Mouse (Mus musculus) heart, postnatal 0 days (tissue): ENCODE data around the gene Bcl7c. TPM values are rescaled to one million over a fixed set of nuclear protein-coding genes. Genes with fewer than 3 reads are reported as not detected.

Experiments
- ATAC-seq: fragments of 200-750 bp; cut with Nextera tagmentation; 2 replicates; pipeline ENCODE4 v1.8.0; 2017; ENCODE audit warnings: low read depth, moderate number of reproducible peaks, moderate library complexity; ENCODE audit not compliant: insufficient read depth
- DNase-seq: peaks from one replicate; pipeline ENCODE4 v3.0.0-alpha.2; 2016; ENCODE audit warnings: low spot score
- H3K27ac ChIP-seq: fragments of 300-500 bp; sonication (generic); 2 replicates; pipeline ENCODE4 v1.5.1; 2014; ENCODE audit warnings: low read depth, mild to moderate bottlenecking
- H3K27me3 ChIP-seq: fragments of 300-500 bp; sonication (generic); 2 replicates; pipeline ENCODE4 v1.6.1; 2014; ENCODE audit warnings: low read length, mixed read lengths; ENCODE audit not compliant: control insufficient read depth, insufficient read depth
- H3K36me3 ChIP-seq: fragments of 300-500 bp; sonication (generic); replicated peaks from 2 replicates; pipeline ENCODE4 v1.6.1; 2014; ENCODE audit warnings: low read length, mixed read lengths; ENCODE audit not compliant: control insufficient read depth, insufficient read depth
- H3K4me1 ChIP-seq: fragments of 300-500 bp; sonication (generic); 2 replicates; pipeline ENCODE4 v1.6.1; 2014; ENCODE audit warnings: antibody characterized with exemption; ENCODE audit not compliant: control insufficient read depth, insufficient read depth
- H3K4me2 ChIP-seq: fragments of 300-500 bp; sonication (generic); 2 replicates; pipeline ENCODE4 v1.6.1; 2014; ENCODE audit warnings: low read depth, mild to moderate bottlenecking, low read length, moderate library complexity
- H3K4me3 ChIP-seq: fragments of 300-500 bp; sonication (generic); 2 replicates; pipeline ENCODE4 v1.5.1; 2014; ENCODE audit warnings: low read depth, low read length
- H3K9ac ChIP-seq: fragments of 300-500 bp; sonication (generic); replicated peaks from 2 replicates; pipeline ENCODE4 v1.6.1; 2014; ENCODE audit warnings: low read depth, low read length, mixed read lengths
- H3K9me3 ChIP-seq: fragments of 300-500 bp; sonication (generic); replicated peaks from 2 replicates; pipeline ENCODE4 v1.6.1; 2016; ENCODE audit warnings: low read length; ENCODE audit not compliant: control insufficient read depth
- CTCF ChIP-seq: IDR thresholded peaks from 2 replicates; pipeline ENCODE4 v1.5.1; 2016; ENCODE audit warnings: antibody characterized with exemption, control low read depth, low read depth
- EP300 ChIP-seq: IDR thresholded peaks from 2 replicates; pipeline ENCODE4 v1.6.1; 2016; ENCODE audit warnings: antibody characterized with exemption, low read depth
- WGBS: fragments of 180-500 bp; shearing (Covaris S2); extraction: QIAGEN DNeasy Blood & Tissue Kit; methylation state at CpG from one replicate; pipeline ENCODE4 v1.1.7; 2014; 5-methylcytosine and 5-hydroxymethylcytosine counted together
- polyA plus RNA-seq: library from polyadenylated mRNA; unstranded; fragments of >200 nt; fragmentation: Nextera tagmentation; extraction: Ambion mirVana; gene quantifications from 2 replicates; pipeline ENCODE4 v1.2.1, GENCODE M21; 2015
- total RNA-seq: library from RNA; depleted of rRNA; stranded (reverse); fragments of >200 nt; gene quantifications from 2 replicates; pipeline ENCODE4 v1.2.3, GENCODE M21; 2014; ENCODE audit warnings: low replicate concordance

Bcl7c gene
- total and polyA plus RNA-seq, 2 experiments from 2014 or later = 25.6 to 32.4 TPM

DNA sequence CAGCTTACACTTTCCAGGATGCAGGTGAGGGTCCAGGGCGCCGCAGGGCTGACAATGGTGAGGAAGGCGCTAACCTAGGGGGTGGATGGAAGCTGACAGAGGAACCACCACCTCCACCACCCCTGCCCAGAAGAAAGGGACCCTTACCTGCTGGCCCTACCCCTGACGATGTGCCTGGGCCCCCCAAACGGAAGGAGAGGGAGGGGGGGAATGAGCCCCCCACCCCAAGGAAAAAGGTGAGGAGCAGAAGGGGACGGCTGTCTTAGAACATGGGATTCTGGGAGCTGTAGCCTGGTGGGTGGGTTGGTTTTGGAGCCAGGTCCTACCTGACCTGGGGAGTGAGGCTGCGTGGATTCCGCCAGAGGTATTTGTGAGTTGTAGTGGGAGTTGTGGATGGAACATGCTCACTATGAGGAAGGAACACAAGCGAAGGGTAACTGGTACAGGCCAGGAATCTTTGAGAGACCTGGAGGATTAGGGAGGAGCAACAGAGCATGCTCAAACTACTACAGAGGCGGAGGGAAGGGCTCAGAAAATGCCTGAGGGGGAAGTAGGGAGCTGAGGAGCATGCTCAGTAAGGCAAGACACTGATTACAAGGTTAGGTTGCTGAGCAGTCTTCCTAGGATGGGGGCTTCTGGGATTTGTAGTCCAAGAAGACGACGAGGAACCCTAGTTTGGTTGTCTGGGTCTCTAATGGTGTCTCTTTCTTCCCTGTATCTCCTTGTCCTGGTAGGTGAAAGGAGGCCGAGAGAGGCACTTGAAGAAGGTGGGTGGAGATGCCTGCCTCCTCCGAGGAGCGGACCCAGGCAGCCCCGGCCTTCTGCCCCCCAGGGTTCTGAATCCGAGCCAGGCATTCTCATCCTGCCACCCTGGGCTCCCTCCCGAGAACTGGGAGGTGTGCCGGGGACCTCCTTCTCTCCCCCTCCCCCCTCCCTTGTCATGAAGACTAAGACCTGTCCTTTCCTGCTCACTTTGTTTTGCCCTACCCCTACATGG lies 41.7 kb upstream of the Bcl7c start:
- Histone ChIP-seq H3K4me3 (no peak overlapping the region), H3K4me2 (no peak overlapping the region), H3K27ac (no peak overlapping the region), H3K4me1 (0 out of 2 replicates have a peak, but pooled peaks cover 6% of the 10 kb centered on the region), H3K27me3 (no peaks in the 10 kb centered on the region), H3K36me3 (peaks cover 69% of the 10 kb centered on the region), H3K9ac (no peak overlapping the region), H3K9me3 (no peaks in the 10 kb centered on the region)
- 87% methylated on average over 19 of the region's 19 CpGs for whole genome bisulfite sequencing
- TF ChIP-seq EP300 = no peak
- TF ChIP-seq CTCF = no peak
- ATAC-seq (no peak), DNase-seq (no peak)

DNA sequence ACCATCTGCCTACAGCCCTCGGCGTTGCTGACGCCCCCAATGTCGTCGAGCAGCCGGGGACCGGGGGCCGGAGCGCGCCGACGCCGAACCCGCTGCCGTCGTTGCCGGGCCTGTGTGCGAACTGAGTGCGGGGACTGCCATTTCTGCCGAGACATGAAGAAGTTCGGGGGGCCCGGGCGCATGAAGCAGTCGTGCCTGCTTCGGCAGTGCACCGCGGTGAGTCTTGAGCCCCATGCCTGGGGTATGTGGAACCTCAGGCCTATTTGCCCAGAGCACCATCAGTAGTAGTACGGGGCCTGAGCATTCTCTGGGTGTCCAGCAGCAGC lies 39.5 kb upstream of the Bcl7c start:
- no peak for ATAC-seq
- Histone ChIP-seq H3K27me3 (no peaks in the 10 kb centered on the region), H3K9me3 (no peaks in the 10 kb centered on the region), H3K36me3 (peaks cover 50% of the 10 kb centered on the region), H3K4me2 (no peak overlapping the region), H3K4me1 (0 out of 2 replicates have a peak, but pooled peaks cover 6% of the 10 kb centered on the region), H3K4me3 (no peak overlapping the region), H3K9ac (no peak overlapping the region), H3K27ac (no peak overlapping the region)
- TF ChIP-seq EP300 (no peak), CTCF (no peak)
- WGBS = 93% methylated on average over 28 of the region's 28 CpGs
- DNase-seq = no peak

DNA sequence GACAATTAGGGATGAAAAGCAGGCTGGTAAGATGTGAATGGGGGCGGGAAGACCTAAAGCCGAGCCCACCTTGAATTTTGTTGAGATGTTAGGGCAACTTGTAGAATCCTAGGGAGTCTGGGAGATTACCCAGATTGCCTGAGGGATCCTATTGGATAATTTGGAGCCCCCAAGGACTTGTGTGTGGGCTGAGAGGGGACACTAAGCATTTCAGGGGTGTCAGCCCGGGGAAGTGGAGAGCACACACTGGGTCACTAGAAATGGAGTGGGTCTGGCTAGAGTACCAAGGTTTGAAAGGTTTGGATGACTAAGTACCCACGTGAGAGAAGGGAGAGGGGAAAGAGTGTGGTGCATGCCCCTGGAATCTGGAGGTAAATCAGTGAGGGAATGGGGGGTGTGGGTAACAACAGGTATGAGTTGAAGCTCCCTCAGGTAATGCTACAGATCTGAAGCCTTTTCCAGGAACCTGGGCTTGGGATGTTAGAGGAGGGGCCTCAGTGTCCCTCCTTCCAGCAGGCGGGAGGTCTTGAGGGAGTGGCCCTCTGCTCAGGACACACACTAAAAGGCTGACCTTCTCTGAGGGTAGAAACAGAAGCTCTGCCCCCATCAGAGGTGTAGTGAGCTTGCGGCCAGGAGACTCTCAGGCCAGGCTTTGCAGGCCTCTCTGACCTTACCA lies 39.0 kb upstream of the Bcl7c start:
- Histone ChIP-seq H3K9me3 (no peaks in the 10 kb centered on the region), H3K36me3 (peaks cover 45% of the 10 kb centered on the region), H3K4me3 (no peak overlapping the region), H3K4me2 (peak overlapping the region; percentile 100), H3K27me3 (no peaks in the 10 kb centered on the region), H3K4me1 (0 out of 2 replicates have a peak, but pooled peaks cover 6% of the 10 kb centered on the region), H3K27ac (no peak overlapping the region), H3K9ac (peak overlapping the region; percentile 77; the same call in 1 of the 2 replicates)
- DNase-seq (no peak), ATAC-seq (no peak)
- TF ChIP-seq CTCF = no peak
- TF ChIP-seq EP300 = no peak
- 75% methylated on average over 6 of the region's 6 CpGs for WGBS

DNA sequence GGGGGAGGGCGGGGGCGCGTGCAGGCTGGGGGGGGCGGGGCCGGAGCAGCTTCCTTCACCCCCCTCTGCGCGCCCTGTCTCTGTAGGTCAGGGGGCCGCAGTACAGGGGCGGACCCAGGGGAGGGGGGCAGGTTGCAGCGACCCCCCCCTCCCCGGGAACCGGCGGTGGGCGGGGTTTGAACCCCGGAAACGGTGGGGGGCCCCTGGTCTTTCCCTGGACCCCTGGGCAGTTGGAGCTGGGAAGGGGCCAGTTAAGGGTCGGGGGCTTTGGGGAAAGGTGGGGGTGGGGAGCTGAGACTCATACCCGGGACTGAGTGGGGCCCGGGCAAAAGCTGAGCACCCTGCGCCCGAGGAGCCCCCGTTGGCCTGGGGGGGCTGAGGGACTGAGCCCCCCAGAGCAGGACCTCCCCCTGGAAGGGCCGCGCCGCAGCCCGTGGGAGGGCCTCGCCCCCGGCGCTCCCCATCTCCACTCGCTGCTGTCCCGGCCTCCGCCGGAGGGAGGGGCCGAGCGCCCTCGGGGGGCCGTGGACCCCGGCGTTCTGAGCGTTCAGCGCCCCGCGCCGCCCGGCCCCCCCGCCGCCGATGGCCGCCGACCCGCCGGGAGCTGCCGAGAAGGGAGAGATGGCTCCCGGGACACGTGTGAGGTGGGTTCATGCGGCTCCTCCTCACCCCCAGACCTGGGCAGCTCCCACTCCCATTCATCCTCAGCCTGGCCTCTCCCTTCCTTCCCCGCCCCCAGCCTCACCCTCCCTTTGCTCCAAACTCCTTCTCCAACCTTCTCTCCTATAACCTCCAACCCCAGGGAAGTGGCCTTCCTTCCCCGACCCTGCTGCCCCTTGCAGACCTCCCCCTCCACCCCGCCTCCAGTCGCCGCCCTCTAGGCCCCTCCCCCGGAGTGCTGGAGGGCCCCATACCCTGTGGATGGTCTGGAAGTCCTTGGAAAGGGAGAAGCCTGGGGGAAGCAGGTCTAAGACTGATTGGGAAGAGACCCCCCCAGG lies 38.1 kb upstream of the Bcl7c start:
- TF ChIP-seq EP300 (no peak), CTCF (no peak)
- Histone ChIP-seq H3K36me3 (peaks cover 36% of the 10 kb centered on the region), H3K27me3 (no peaks in the 10 kb centered on the region), H3K27ac (peak overlapping the region; percentile 38), H3K4me1 (0 out of 2 replicates have a peak, but pooled peaks cover 6% of the 10 kb centered on the region), H3K9me3 (no peaks in the 10 kb centered on the region), H3K4me2 (peak overlapping the region; percentile 100), H3K4me3 (peak overlapping the region; percentile 82), H3K9ac (peak overlapping the region; percentile 77)
- DNase-seq (no peak), ATAC-seq (no peak)
- 2% methylated on average over 25 of the region's 62 CpGs for WGBS
